Mouse (Mus musculus) layer of hippocampus, adult 8-10 months (tissue): ENCODE results near the gene Asb16. TPM values are rescaled to one million over a fixed set of nuclear protein-coding genes. Genes with fewer than 3 reads are reported as not detected.

Source experiments
- DNase-seq, 2 experiments: peaks; one replicate each; pipeline ENCODE4 v3.0.0; 2022; ENCODE audit warnings: low spot score in 2 of 2
- total RNA-seq, 4 experiments: library from RNA; stranded (reverse); gene quantifications; 2 replicates each; pipeline ENCODE4 v1.2.4; 2022

Asb16 gene
- total RNA-seq, 4 experiments from 2014 or later: 2.1 to 2.4 (median 2.2) TPM

DNA sequence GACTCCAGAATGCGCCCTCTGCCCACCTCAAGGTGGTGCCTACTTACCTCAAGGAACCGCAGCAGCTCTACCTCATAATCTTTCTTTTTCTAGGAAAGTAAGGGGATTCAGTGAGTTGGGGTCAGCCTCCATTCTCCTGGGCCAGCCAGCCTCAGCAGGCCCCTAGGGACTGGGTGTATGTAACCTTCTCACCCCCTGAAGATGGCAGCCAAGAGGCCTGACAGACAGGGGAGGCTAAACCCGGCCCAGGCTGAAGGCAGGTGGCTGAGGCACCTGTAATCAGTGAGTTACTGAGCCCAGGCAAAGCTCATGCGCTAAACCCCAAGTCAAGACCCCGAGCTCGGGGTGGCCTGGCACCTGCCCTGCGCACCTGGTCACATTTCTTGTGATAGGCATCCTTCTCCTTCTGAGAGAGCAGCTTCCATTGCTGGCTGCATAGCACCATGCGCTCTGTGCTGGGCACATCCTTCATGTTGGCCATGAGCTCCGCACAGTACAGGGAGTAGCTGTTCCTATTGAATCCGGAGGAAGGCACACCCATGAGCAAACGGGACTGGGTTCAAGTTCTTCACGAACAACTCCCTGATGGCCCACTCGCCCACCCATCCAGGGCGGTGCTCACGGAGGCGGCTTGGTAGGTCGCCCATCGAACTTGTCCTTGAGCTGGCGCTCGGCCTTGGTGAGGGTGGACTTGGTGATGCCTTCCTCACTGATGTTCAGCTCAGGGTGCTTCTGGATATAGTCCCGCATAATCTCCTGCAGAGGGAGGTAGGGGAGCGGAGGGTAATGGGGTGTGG lies 41.5 kb downstream of the Asb16 start:
- DNase-seq: no peak

DNA sequence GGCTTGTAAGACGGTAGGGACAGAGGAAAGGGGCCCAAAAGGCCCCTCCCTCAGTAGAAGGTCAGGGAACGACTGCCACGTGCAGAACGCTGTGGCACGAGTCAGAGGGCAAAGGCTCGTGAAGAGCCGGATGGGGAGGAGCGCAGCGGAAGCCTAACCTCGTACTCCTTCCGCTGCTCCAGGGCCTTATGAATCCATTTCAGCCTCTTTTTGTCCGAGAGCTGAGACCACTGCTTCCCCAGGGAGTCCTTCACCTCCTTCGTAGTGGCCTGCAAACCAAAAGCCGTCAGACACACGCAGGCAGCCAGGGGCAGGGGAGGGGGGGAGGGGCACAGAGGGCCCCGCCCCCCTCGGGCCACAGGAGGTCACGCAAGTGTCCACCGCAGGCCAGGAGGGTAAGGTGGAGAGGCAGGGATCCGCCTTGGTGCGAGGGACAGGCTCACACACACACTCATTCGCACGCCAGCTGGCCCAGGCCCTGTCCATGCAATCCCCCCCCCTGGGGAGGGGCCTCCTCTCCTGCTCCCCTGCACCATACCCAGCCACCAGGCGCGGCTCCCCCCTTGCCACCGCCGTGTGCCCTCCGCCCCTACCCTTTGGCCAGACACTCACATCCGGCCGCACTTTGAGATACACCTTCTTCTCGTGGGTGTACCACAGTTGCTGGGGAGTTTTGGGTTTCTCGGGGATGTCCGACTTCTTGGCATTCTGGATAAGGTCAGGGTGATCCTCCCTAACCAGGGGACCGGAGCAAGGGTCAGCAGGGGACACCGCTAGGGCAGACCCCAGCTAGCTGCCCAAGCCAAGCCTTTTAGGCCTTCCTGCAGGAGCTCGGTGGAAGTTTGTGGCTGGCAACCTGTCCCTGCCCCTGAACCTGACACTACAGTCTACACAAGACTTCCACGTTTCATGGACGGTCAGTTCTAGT lies 42.5 kb downstream of the Asb16 start:
- no peak for DNase-seq

- no peak for DNase-seq
These were observed 43.4 kb downstream of the Asb16 start for GRCm38 (mm10) chr11:102311966-102312365.

- DNase-seq: peak in 1 of 2 experiments; percentile 2
These were observed 44.0 kb downstream of the Asb16 start for GRCm38 (mm10) chr11:102312586-102312985.

DNA sequence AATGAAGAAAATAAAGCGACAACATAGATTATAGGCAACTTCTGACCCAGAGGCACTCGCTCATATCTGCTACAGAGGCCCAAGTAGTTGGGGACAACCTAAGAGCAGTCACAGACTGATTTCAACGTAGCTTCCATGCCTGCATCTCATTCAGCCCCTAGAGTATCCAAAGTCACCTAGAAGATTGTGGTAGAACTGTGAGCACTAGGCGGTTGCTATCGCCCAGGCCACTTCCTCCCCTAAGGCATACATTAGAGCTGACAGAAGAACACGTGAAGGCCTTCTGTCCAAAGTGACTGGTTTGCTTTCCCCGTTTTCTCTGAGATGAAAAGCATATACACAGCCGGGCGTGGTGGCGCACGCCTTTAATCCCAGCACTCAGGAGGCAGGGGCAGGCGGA lies 45.8 kb downstream of the Asb16 start:
- peak in 1 of 2 experiments; percentile 1 for DNase-seq

DNA sequence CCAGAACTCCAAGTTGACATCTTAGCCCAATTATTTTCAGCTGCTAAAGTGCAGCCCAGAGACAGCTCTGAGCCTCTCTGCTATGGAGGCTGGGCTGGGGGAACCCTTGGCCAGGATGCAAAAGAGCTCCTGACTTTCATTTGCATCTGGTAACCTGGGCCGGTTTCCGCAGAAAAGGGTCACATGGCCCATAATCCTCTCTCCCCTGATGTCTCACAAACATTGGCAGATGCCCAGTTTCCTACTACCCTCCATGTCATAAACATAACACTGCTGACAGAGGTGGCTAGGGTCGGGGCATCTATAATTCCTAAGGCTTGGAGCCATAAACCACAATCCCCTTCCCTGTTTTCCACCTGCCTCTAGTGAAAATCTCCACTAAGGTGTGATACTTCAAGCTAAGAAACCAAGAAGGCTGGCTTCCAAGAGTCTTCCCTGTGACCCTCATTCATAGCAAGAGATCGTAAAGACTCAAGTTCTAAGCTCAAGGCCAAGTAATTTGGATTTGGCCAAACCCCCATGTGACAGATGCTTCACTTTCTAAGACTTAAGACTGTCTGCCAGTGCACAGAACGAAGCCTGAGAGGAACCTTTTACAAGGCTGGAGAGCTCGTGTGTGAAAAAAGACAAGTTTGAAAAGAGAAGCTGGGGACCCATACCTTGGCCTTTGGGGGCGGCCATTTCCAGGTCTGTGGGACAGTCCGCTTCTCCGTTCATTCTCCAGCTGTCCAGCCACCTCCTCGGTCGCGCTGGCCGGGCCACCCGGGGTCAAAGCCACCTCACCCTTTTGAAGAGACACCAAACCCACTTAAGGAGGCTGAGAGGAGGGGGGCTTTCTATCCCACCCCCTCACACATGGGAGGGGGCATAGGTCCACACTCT lies 47.4 kb downstream of the Asb16 start:
- no peak for DNase-seq

- DNase-seq: peak in 1 of 2 experiments; percentile 78
These were observed 48.2 kb downstream of the Asb16 start for GRCm38 (mm10) chr11:102316572-102317297.

DNA sequence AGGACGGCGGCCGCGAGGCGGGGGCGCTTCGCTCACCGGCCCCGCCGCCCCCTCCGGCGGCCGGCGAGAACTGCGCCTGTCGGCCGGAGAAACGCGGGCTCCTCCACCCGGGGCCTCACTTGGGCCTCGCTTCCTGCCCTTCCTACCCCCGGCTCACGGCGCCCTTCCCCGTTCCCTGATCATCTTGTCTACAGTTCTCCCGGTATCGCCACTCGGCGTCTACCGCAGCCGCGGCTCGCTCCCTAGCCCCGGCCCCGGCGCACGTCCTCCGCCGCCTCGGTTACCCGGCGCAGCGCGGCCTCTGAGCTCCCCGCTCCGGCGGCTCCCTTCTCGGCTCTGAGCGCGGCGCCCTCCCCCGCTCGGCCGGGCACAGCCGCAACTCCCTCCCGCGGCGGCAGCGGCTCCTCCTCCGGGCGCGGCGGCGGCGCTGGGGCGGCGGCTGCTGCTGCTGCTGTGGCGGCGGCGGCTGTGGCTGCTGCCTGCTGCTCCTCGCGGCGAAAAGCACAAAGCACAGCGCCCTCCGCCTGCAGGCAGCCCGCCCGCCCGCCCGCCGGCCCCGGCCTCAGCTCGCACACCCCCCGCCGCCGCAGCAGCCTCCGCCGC lies 48.9 kb downstream of the Asb16 start:
- DNase-seq: no peak

DNA sequence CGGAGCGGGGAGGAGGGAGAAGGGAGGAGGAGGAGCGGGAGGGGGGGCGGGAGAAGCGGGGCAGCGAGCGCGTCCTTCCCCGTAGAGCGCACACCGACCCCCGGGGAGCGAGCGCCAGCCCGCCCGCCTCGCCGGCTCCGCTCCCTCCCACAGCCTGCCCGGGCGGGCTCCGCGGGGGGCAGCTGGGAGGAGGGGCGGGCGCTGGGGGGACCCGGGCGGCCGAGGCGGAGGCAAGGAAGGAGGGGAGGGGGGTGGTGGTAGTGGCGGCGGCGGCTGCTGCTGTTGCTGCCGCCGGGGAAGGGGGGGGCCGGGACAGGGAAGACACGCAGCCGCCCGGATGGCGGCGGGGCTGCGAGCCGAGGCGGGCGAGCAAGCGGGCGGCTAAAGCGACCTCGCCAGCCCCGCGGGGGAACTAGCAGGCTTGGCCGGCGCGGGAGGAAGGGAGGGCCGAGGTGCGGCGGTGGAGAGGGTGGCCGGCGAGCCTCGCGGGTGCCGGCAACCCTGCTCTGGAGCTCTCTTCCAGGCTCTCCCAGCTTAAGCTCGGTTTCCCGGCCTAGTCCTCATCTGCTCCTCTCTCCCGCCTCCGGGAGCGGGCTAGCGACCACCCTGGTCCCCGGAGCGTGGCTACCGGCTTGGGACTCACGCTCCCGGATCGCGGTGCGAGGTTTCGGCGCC lies 49.5 kb downstream of the Asb16 start:
- no peak for DNase-seq

- DNase-seq: no peak
These were observed 50.2 kb downstream of the Asb16 start for GRCm38 (mm10) chr11:102318576-102319409.

DNA sequence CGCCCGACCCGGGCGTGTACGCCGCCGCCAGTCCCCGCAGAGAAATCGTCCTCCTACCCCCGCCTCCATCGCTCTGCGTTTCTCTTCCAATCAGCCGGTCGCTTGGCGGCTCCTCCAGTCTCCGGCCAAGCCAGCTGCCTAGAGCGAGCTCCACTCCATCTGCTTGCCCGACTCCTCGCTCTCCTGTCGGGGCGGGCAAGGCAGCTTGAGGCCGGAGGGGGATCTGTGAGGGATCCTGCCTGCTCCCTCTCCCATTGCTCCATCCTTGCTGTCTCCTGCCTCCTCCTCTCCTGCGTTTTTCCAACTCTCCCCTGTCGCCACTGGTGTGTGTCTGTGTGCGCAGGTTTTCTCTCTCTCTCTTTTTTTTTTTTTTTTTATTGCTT lies 50.9 kb downstream of the Asb16 start, which contains the start of gene Ubtf:
Gene Ubtf, minus strand, starts transcription at position 333 of the 383 bp plus-strand sequence.
- peak; percentile 79 for DNase-seq

- peak; percentile 90 to 91 for DNase-seq
These were observed 51.6 kb downstream of the Asb16 start for GRCm38 (mm10) chr11:102319941-102320685.

GRCm38 (mm10) chr11:102320686-102321005 lies 52.1 kb downstream of the Asb16 start:
- DNase-seq: peak; percentile 76 to 81

- DNase-seq: no peak
These were observed 53.4 kb downstream of the Asb16 start for GRCm38 (mm10) chr11:102321931-102322330.

- DNase-seq: no peak
These were observed 55.0 kb downstream of the Asb16 start for GRCm38 (mm10) chr11:102323516-102323915.

- DNase-seq: no peak
These were observed 58.7 kb downstream of the Asb16 start for GRCm38 (mm10) chr11:102327250-102327649.

DNA sequence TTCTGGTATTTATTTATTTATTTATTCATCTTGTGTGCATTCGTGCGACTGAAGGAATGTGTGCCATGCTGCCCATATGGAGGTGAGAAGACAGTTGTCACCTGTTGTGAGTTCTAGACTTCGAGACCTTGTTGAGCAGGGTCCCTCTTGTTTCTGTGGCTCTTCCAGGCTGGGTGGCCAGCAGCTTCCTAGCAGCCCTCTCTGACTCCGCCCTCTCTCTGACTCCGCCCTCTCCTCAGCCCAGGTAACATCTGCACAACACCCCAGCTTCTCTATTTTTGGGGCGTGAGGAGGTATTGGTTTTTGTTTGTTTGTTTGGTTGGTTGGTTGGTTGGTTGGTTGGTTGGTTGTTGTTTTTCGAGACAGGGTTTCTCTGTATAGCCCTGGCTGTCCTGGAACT lies 59.3 kb downstream of the Asb16 start:
- DNase-seq: no peak
